Mouse (Mus musculus) mouse trophoblast stem cell (cell line): ENCODE measurements around the gene Slc1a5.

Source experiments
- in situ Hi-C, 2 experiments: fragments of 300-500 bp; cut with MseI, MboI; formaldehyde crosslinking; loops; 2 replicates in 1 of 2; 3 replicates in 1 of 2; pipeline ENCODE4 v1.15.1; 2025

The Slc1a5 gene

GRCm38 (mm10) chr7:16782555-16783125 lies 1.5 kb downstream of the Slc1a5 start:
- in situ Hi-C loops = no loop called here

GRCm38 (mm10) chr7:16783224-16783688 lies 2.1 kb downstream of the Slc1a5 start:
- in situ Hi-C loops = no loop called here

- in situ Hi-C loops = no loop called here
Measured at GRCm38 (mm10) chr7:16783758-16784415, 2.7 kb downstream of the Slc1a5 start.

- in situ Hi-C loops = no loop called here
Measured at GRCm38 (mm10) chr7:16784498-16784976, 3.4 kb downstream of the Slc1a5 start.

GRCm38 (mm10) chr7:16785541-16786083 lies 4.5 kb downstream of the Slc1a5 start:
- in situ Hi-C loops = no loop called here

GRCm38 (mm10) chr7:16792316-16792715 lies 11.2 kb downstream of the Slc1a5 start:
- in situ Hi-C loops = no loop called here

GRCm38 (mm10) chr7:16793010-16793725 lies 12.0 kb downstream of the Slc1a5 start:
- in situ Hi-C loops = no loop called here

GRCm38 (mm10) chr7:16794886-16795285 lies 13.7 kb downstream of the Slc1a5 start:
- in situ Hi-C loops = loop anchor here in 1 of 2 experiments (5.0 kb wide), 1 partner anchor 48 kb away; no protein-coding TSS in a partner anchor

GRCm38 (mm10) chr7:16804409-16805028 lies 23.4 kb downstream of the Slc1a5 start:
- in situ Hi-C loops = no loop called here

GRCm38 (mm10) chr7:16807936-16808335 lies 26.8 kb downstream of the Slc1a5 start:
- in situ Hi-C loops = no loop called here

- in situ Hi-C loops = no loop called here
Measured at GRCm38 (mm10) chr7:16808647-16809046, 27.5 kb downstream of the Slc1a5 start.

GRCm38 (mm10) chr7:16809739-16810138 lies 28.6 kb downstream of the Slc1a5 start:
- in situ Hi-C loops = no loop called here

GRCm38 (mm10) chr7:16810399-16810919 lies 29.3 kb downstream of the Slc1a5 start:
- in situ Hi-C loops = no loop called here

- in situ Hi-C loops = no loop called here
Measured at GRCm38 (mm10) chr7:16810920-16811648, 29.9 kb downstream of the Slc1a5 start.

- in situ Hi-C loops = no loop called here
Measured at GRCm38 (mm10) chr7:16811649-16812070, 30.5 kb downstream of the Slc1a5 start.

- in situ Hi-C loops = no loop called here
Measured at GRCm38 (mm10) chr7:16812505-16812904, 31.4 kb downstream of the Slc1a5 start.

- in situ Hi-C loops = no loop called here
Measured at GRCm38 (mm10) chr7:16815351-16815941, 34.3 kb downstream of the Slc1a5 start, which contains the start of gene Strn4. TSS of gene Strn4 (plus strand) at chr7:16815889.

- in situ Hi-C loops = no loop called here
Measured at GRCm38 (mm10) chr7:16816078-16816474, 34.9 kb downstream of the Slc1a5 start.

- in situ Hi-C loops = no loop called here
Measured at GRCm38 (mm10) chr7:16816475-16817122, 35.5 kb downstream of the Slc1a5 start, which contains the start of gene Fkrp. TSS of gene Fkrp (minus strand) at chr7:16816732.

- in situ Hi-C loops = no loop called here
Measured at GRCm38 (mm10) chr7:16817693-16818092, 36.6 kb downstream of the Slc1a5 start.
